Mouse (Mus musculus) lung, adult 2 months (tissue): ENCODE data around the gene Pdzrn3. TPM values are rescaled to one million over a fixed set of nuclear protein-coding genes. Genes with fewer than 3 reads are reported as not detected.

ENCODE experiments used
- DNase-seq: peaks from one replicate; pipeline ENCODE4 v3.0.0; 2022
- H3K4me1 ChIP-seq: fragments of 200-500 bp; 2 replicates; pipeline ENCODE4 v1.6.1; 2011; ENCODE audit warnings: low read length; ENCODE audit not compliant: control insufficient read depth, insufficient read depth
- H3K4me3 ChIP-seq: fragments of 200-500 bp; replicated peaks from 2 replicates; pipeline ENCODE3; 2011; ENCODE audit warnings: low read depth, mild to moderate bottlenecking, control low read depth, low read length; ENCODE audit errors: extremely low read depth
- CTCF ChIP-seq: fragments of 200-500 bp; IDR thresholded peaks from 2 replicates; pipeline ENCODE4 v1.5.1; 2011; ENCODE audit warnings: mild to moderate bottlenecking, low read length, control low read depth; ENCODE audit not compliant: insufficient read depth
- POLR2A ChIP-seq: fragments of 200-500 bp; IDR thresholded peaks from 2 replicates; pipeline ENCODE4 v1.6.1; 2011; ENCODE audit warnings: low read depth, mild to moderate bottlenecking, control low read depth, low read length, borderline replicate concordance; ENCODE audit errors: extremely low read depth
- whole genome bisulfite sequencing: fragments of 180-500 bp; shearing (Covaris S2); methylation state at CpG from one replicate; pipeline ENCODE4 v1.1.7; 2018; 5-methylcytosine and 5-hydroxymethylcytosine counted together
- polyA plus RNA-seq: library from polyadenylated mRNA; depleted of rRNA; stranded (reverse); fragments of >200 nt; gene quantifications from 2 replicates; pipeline ENCODE4 v1.2.3, GENCODE M21; 2012

The Pdzrn3 gene
- polyA plus RNA-seq, 1 experiment = 23.2 TPM

DNA sequence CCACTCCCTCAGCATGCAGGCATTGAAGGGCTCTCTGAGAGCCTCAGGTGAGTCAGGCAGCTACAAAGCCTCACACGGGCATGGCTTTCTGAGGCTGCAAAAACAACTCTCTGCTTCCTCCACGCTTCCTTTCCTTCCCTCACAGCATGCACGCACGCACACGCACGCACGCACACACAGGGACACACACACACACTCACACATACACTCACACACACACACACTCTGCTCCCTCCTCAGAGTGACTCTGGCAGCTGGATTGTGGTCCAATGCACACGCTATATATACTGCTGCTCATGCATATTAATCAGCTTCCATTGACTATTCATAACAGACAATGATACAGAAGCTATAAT lies 178.8 kb downstream of the Pdzrn3 start:
- H3K4me3 ChIP-seq = no peak overlapping the region
- H3K4me1 ChIP-seq = peaks cover 3% of the 10 kb centered on the region; the same call in 1 of the 2 replicates
- TF ChIP-seq POLR2A = no peak
- TF ChIP-seq CTCF = no peak
- WGBS = 19% methylated on average over 8 of the region's 8 CpGs
- no peak for DNase-seq

DNA sequence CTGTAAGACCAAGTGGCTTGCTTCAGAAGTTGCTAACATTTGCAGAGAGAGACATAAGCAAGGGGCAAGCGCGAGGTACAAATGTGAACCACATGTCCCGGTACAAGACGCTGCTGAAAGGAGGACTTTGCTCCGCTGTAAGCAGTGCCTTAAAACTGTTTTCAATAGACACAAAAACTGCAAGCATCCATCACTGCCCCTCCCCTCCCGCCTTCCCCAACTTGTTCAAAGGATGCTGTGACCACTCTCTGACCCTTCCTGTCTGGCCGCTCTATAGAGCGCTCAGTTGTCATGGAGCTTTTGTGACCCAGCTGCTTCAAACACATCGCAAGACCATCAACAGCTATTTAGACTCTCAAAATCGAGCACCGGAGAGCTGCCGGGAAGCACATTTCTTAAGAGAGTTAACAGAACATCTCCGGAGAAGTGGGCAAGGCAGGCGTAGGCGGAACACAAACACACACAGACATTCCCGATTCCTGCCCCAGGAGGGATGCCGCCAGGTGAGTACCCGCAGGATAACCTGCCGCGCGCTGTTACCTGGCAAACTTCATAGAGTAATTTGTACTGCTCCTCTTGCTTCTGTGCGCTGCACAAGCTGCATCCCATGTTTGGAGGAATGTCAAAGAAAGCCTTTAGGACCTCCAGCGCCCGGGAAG lies 179.3 kb downstream of the Pdzrn3 start:
- TF ChIP-seq CTCF (no peak), POLR2A (no peak)
- Histone ChIP-seq H3K4me3 (no peak overlapping the region), H3K4me1 (peaks cover 3% of the 10 kb centered on the region; the same call in 1 of the 2 replicates)
- WGBS = 18% methylated on average over 24 of the region's 24 CpGs
- peak; percentile 13 for DNase-seq

DNA sequence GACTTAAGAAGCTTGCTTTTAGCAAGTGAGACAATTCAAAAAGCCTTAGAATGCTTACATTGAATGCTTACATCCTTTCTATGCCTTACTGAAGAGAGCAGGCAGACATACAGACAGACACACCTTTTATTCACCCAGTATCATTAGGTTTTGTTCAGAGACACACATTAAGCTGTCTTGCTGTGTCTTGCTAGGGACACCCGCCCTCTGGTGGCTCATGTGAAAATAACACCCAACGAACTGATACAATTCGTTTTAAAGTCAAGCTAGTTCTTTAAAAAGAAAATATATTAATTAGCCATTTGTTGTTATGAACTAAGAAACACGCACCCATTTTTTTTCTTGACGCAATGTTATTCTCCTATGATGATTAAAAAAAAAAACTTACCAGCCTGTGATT lies 180.1 kb downstream of the Pdzrn3 start:
- TF ChIP-seq CTCF (peak; percentile 60), POLR2A (no peak)
- no peak overlapping the region for H3K4me3 ChIP-seq
- DNase-seq = peak; percentile 30
- H3K4me1 ChIP-seq = peaks cover 3% of the 10 kb centered on the region; the same call in 1 of the 2 replicates
- WGBS = 14% methylated on average over 5 of the region's 5 CpGs

DNA sequence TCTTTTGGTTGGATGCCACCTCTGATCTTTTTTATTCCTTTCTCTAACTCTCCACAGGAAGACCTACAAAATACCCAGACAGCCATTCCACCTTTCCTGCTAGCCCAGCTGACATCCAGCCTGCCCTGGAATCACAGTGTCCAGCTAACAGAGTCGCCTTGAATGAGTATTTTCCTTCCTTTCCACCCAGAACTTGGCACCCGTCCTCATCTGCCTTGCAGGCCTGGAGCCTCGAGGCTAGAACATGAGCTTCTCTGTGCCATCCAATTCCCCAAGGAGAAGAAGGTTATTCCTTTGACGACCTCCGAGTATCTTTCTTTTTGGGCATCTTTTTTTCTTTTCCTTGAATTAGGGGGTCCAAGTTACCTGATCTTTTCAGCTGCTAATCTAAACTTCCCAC lies 181.8 kb downstream of the Pdzrn3 start:
- Histone ChIP-seq H3K4me3 (no peak overlapping the region), H3K4me1 (peaks cover 3% of the 10 kb centered on the region; the same call in 1 of the 2 replicates)
- DNase-seq = no peak
- TF ChIP-seq POLR2A (no peak), CTCF (no peak)
- 56% methylated on average over 5 of the region's 5 CpGs for WGBS

DNA sequence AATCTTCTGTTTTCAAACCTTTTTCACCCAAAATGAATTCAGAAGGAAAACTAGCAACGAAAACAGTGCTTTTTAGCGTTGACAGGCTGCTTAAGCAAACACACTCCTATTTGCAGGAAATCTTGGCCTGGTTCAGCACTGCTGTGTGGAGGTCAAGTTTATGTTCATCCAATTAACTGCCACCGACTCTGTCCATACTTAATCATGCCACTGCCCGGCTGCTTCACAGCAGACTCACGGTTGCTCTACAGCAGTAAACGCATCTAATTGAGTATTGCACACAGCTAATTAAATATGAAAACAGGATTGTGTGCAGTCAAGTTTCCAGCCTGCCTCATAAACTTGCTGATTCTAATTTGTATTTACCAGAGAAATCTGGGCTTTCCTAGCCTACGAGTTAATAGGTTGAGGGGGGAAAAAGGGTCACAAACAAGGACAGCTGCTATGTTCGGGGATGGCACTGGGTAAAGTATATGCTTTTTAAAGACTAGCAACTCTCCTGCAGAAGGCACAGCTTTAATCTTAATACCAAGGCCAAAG lies 183.2 kb downstream of the Pdzrn3 start:
- H3K4me3 ChIP-seq = no peak overlapping the region
- no peak for DNase-seq
- TF ChIP-seq POLR2A = no peak
- H3K4me1 ChIP-seq = peaks cover 3% of the 10 kb centered on the region; the same call in 1 of the 2 replicates
- WGBS = 54% methylated on average over 8 of the region's 8 CpGs

DNA sequence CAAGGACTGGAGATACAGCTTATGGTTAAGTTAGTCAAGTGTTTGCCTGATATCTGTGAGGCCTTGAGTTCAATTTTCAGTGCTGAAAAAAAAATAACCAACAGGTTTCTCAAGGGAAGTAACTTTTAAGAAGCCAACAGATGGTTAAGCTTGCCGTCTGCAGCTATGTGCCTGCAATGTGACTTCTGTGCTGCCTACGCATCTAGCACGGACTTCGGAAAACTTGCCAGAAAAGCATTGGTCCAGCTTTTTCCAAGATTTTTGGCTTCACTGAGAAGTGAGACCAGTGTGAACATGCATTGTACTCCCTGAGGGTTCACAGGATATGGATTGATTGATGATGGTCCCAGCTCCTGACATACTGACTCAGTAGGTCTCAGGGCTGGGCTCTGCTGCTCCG lies 186.1 kb downstream of the Pdzrn3 start:
- H3K4me1 ChIP-seq = no peaks in the 10 kb centered on the region
- H3K4me3 ChIP-seq = no peak overlapping the region
- DNase-seq = no peak
- WGBS = 77% methylated on average over 5 of the region's 5 CpGs
- no peak for TF ChIP-seq CTCF
- no peak for TF ChIP-seq POLR2A

DNA sequence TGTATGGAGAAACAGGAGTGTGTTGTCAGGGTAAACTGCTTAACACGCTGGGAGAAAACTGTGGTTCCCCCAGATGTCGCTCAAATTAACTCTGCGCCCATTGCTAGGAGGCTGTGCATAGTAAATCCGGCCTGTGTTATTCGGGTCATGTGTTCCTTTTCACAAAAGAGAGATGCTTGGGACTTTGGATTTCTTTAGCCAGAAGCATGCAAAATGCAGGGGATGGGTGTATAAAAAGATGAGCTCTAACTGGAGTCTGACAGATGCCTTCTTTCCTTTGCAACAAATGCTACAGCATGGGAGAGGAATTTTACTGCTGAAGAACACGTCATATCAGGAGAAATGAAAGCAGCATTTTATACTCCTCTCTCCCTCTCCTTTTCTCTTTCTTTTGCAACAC lies 190.4 kb downstream of the Pdzrn3 start:
- TF ChIP-seq POLR2A (no peak), CTCF (no peak)
- 80% methylated on average over 6 of the region's 6 CpGs for WGBS
- no peak overlapping the region for H3K4me3 ChIP-seq
- DNase-seq = no peak
- H3K4me1 ChIP-seq = no peaks in the 10 kb centered on the region

DNA sequence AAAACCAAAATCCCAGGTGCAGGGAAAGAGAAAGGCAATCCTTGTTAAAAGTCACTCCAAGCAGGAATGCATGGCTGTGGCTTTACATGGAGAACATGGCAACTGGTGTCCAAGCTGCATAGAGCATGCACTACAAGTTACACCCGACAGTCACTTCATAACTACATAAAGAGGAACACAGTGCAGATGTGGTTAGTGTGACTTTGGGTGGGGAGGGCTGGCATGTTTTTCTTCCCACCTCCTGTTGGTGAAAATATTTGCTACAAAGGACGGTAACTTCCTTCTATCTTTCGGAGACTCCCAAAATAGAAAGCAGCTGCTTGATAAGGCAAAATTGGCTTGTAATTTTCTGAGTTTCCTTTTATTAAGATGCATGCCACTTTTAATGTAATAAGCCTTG lies 190.8 kb downstream of the Pdzrn3 start:
- 34% methylated on average over 3 of the region's 3 CpGs for WGBS
- no peak for DNase-seq
- H3K4me3 ChIP-seq = no peak overlapping the region
- H3K4me1 ChIP-seq = no peaks in the 10 kb centered on the region
- TF ChIP-seq CTCF (no peak), POLR2A (no peak)

DNA sequence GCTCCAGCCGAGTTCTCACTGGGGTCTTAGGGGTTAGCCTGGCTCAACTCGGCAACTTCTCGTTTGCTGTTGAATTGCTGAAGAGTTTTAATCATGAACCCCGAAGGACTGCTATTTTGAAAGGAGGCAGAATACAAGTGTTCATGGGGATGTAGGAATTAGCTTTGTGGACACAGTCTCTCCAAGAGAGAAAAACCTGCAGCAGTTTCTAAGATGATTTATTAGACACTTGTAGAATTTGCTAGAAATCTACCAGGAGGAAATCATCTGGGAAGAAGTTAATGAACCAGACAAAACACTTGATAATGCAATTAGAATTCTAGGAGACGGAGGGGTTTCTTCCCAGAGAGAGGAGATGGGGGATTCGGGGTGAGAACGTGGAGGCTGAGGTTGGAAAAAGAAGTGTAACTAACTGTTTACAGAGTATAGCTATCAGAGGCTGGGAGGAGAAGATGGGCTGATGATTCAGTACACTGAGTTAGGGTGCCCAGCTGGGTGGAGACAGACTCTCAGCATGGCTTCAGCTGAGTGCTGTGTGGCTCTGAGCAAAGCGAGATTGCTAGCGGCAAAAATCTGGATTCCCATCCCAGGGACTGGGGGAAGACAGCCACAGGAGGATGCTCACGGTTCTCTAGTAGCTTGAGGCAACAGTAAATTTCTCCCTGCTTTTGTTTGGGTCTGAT lies 193.5 kb downstream of the Pdzrn3 start:
- H3K4me1 ChIP-seq = no peaks in the 10 kb centered on the region

DNA sequence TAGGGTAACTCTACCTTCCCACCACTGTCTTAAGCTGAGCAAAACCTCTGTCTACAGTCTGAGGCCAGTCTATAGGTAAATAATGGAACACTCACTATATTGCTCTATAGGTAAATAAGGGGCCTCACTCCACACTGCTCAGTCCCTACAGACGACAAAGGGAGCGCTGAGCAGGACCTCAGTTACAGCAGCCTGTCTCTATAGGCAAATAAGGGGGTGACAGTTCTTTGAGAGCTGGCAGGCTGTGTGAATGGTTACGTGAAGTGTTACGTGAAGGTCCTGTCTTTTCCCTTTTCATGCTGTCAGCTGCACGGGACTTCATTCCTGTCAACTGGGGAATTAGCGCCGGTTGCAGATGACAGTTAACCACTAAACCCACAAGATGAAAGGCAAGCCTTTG lies 207.0 kb downstream of the Pdzrn3 start:
- H3K4me1 ChIP-seq = no peaks in the 10 kb centered on the region
- TF ChIP-seq POLR2A (no peak), CTCF (no peak)
- DNase-seq = no peak
- H3K4me3 ChIP-seq = no peak overlapping the region
- WGBS = 79% methylated on average over 7 of the region's 7 CpGs

More for the DNA sequence above, 193.5 kb downstream of the Pdzrn3 start:
- H3K4me3 ChIP-seq = no peak overlapping the region
- DNase-seq = no peak
- 70% methylated on average over 10 of the region's 10 CpGs for WGBS
- TF ChIP-seq POLR2A = no peak
- TF ChIP-seq CTCF = no peak

DNA sequence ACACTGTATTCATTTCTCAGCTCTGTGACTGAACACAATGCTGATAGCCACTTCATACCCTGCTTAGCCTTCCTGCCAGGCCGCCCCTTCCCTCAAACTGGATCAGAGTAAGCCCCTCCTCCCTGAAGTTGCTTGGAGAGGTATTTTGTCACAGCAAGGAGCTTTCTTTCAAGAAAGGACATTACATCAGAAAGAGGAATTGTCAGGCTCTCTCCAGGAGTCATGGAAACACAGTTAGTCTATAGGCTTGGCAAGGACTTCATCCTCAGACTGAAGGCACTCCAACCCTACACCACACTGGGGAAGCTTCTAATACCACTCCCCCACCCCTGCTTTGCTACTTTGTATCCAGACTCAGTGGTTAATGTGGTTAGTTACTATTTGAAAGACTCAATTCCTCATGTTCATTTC lies 224.2 kb downstream of the Pdzrn3 start:
- 84% methylated on average over 1 of the region's 1 CpGs for WGBS
- no peak for DNase-seq
- H3K4me1 ChIP-seq = no peaks in the 10 kb centered on the region
- TF ChIP-seq POLR2A = no peak
- no peak for TF ChIP-seq CTCF
- H3K4me3 ChIP-seq = no peak overlapping the region
